Mouse (Mus musculus) c-Kit-positive CD71-positive TER-119-positive erythroid progenitor cells, embryonic 14.5 days (primary cell): Measurements from ENCODE around the gene Tenm4.

Experiments used
- DNase-seq: peaks from one replicate; pipeline ENCODE4 v3.0.0-alpha.2; 2013; ENCODE audit warnings: low spot score

Tenm4 gene

DNA sequence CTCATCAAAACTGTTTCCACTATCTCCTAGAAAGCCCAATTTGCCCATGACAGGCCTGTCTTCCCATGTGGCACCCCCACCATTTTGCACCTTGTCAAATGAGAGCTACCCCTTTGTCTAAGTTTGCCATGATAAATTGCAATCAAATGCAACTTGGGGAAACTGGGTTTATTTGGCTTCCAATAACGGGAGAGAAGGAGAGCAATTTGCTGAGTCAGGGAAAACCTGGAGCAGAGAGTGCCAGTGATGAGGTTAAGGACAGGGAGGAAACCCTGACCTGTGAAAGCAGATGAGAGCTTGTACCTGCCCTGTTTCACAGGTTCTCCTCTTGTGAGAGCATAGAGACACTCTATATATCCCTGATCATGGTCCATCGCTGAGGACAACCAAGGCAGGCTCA, 170.4 kb downstream of the Tenm4 start:
- DNase-seq = no peak

DNA sequence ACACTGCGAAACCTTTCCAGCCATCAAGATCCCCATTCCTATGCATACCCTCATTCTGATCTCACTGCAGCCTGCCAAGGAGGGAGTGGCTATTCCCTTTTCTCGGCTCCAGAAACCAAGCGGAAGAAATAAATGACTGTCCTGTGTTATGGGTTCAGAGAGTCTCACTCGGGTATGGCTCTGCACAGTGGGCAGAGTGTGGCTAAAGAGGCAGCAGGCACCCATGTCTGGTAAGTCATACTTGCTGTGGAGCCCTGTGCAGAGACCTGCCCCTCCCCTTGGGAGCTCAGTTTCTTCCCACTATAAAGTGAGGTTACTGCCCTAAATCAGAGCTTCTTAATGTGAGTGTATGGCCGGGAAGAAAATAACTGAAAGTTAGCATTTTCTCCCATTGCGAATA, 171.9 kb downstream of the Tenm4 start:
- DNase-seq = no peak

DNA sequence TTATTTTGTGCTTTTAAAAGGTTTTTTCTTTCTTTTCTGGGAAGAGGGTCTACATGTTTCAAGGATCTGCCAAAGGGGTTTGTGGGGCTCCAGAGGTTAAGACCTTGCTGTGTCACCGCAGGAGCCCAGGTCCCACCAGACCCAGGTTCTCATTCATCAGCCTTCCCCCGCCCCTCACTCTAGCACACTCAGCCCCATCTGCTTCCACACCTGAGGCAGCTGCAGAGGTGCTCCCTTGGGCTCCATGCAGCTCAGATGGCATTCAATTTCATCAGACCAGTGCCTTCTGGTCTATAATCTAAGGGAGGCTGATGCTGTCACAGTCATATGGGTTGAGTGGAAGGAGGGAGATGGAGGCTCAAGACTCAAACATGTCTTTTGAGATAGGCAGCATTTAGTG, 172.6 kb downstream of the Tenm4 start:
- no peak for DNase-seq

DNA sequence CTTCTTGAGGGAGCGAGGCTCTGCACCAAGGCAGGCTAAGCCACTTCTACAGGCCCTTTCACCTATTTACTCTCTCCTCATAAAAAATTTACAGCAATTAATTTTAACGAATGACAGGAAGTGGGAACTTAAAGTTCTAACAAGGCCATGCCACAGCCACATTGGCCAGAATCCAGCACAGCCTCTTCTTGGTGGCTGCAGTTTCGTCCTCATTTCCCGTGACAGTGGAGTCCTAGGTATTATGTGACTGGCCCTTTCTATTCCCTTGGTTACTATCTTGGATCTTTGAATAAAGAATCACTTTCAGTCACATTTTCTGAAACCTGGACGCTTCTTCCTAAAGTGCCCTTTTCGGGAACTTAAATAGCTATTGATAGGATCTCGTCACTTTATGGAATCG, 181.6 kb downstream of the Tenm4 start:
- no peak for DNase-seq

DNA sequence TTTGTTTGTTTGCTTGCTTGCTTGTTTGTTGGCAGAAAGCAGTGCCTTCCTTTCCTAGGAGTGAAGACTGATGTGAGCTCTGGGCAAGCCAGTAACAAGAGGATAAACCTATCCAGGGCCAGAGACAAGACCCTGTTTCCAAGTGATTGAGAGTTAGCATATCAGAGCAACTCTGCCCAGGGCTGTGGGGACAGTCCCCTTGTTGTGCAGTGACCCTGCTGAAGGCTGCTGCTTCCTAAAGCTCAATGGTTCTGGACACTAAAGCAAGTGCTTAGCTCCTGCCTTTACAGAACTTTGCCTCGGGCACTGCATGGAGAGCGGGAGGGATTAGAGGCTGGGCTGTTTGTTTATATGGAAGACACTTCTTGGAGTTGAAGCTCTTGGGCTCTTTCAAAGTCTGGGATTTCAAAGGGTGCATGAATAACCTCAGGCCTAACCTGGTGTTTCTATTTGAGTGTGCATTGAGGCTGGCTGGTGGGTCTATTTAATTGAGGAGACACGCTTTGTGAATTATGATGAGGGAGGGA, 185.3 kb downstream of the Tenm4 start:
- no peak for DNase-seq

DNA sequence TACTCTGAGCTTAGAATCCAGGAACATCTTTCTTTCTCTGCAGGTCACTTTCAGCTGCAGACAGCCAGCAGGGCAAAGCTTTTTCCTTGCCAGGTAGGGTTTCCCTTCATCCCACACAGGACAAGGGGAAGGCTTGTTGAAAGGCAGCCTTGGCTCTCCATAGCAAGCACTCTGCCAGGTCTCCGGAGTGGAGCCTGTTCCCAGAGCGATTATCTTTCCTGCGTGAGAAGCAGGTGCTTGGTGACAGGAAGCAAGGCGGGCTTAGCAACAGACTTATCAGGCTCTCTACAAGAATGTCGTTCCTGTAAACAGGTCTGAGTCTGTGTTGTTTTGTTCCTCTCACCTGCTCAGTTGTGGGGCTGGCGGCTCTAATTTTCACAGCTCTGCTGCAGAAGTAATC, 186.5 kb downstream of the Tenm4 start:
- DNase-seq = no peak

DNA sequence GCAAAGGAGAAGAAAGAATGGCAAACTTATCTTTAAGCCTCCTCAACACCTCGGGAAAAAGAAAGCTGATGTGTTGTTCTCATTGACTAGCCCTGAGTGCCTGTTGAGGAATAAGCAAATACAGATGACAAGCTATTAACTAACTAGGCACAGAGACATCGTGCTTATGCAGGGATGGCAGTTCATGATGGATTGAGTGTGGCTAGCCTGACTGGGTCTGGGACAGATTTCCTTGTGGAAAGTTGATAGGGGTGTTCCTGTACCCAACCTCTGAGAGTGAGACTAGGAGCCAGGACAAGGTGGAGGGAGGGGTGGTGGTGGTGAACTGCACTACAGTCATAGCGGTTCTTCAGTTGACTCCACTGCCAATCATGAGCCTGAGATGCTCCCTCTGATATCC, 192.3 kb downstream of the Tenm4 start:
- no peak for DNase-seq

DNA sequence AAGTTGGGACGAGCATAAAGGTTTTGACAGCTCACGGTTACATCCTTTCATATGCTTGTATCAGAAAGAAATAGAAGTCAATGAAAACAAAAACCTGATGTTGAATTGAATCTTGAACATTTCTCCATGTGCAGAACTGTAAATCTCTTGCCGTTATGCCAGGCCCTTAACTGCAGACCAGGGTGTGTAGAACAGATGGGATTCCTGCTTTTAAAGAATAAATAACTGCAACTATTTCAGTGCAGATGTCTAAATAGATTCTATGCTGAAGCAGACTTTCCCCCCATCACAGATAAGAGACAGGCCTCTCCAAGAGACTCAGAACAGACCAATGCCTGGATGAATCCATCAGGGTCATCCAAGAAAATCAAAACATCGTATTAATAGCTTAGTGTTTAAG, 198.9 kb downstream of the Tenm4 start:
- no peak for DNase-seq

DNA sequence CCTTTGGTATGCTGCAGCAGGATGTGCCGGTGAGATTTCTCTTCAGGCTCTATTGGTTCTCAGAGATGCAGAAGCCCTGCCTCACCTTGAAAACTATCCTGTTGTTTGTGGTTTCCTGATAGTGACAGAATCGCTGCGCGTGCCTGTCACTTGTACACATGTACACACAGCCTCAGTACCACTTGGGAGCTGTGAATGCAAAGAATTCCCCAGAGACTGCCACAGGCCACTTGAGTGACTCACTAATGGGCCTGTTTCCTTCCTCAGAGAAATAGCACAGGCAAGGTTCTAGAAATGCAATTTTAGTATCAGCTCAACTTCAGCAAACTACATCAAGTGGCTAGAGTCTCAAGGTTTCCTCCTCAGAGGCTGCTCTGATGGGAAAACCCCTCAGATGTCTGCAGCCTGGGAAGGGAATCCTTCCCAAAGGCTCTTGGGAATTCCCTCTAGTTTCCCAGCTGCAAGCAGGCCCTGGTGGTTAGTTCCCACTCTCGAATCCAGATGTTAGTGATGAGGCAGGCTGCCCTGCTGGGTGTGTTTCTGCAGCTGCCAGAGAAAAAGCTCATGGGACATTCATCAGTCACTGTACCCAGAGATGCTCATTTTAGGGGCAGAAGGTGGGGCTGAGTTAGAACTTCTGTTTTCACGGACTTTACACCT, 203.1 kb downstream of the Tenm4 start:
- DNase-seq = no peak

DNA sequence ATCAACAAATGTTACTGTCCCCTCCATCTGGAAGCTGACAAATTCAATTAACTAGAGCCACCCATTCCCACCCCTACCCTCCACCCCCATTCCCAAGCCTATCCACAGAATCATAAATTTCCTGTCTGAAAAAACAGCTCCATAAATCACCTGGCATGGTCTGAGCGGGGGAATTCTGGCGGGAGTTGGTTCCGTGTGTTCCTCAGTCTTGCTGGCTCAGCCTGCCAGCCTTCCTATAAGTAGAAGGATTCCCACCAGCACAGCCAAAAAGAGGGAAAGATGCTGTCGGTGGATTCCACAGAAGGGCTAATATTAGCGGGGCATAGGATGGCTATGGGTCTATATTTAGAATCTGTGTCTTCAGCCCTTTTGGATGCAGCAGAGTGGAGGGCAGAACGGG, 204.5 kb downstream of the Tenm4 start:
- no peak for DNase-seq

DNA sequence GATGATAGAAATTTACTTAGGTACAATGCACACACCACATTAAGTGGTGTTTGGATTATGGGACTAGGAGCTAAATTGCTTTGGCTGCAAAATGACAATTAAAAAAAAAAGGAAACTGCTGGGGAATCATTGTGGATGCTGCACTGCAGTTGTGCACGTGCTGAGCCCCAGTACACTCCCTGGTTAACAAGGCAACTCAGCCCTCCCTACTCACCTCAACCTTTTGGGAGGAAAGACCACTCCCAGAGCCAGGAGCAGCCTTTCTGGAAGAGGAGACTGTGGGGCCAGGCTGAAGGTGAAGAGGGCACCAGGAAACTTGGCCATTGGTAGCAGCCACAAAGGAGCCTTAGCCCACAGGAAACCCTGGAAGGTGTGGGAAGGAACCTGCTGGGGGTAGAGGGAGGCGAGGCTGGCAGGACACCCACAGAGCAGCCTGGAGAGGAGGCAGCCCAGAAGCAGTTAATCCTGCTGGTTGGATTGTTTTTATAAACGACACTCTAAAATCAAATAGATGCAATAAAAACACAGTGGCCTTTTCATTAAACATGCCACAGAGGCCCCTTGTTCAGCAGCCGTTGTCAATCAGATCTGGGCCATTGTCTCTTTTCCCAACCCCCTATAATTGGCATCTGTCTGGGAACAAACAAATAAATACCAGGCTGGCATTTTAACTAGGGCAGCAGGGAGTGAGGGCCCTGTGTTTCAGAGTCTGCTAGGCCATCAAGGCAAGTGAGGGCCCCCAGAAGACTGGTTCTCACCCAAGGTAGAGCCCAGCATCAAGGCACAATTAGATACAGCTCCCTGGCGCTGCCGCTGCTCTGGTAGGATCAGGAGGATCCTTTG, 212.9 kb downstream of the Tenm4 start:
- no peak for DNase-seq

DNA sequence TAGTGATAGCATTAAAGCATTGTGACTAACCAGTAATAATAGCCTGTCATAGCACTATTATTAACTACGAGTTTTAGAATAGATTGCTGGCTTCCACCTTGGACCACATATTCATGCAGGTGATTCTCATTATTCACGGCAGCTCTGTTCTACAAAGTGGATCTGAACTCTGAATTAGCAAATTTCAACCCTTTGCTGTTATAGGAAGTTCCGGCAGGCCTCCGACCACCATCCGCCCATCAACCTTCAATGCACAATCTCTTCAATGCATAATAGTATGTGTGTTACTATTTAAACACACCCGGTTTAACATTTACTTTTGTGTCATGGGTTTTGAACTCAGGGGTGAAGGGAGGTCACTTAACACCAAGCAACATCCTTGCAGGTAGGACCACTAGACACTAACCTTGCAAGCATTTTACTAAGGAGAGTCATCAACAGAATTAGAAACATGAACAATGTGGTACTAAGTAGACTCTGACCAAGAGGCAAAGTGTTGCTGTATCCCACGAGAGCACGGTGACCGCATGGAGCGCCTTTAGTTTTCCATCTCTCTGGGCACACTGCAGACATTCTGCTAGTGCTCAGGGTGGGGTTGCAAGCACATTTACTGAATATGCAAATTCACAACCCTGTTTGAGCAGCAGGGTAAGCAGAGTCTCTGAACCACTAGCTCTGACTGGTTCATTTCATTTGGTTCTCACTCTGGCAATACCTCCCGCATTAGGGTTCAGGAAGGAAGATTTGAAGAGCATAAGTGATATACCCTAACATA, 213.9 kb downstream of the Tenm4 start:
- DNase-seq = no peak

DNA sequence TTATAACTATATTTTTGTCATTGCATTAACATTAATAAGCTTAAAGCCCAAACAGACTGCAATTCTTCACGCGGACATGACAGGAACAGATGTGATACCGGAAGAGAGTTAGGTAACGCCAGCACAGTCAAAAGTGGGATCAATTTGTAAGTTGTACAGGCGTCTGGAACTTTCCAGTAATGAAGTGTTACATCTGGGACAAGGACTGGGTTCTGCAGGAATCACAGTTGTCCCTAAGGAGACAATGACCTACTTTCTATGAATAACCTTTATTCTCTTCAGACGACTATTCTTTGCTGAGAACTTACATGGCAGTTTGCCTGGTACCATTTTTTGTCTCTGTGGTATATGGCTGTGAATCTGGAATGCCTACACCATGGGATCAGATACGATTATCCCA, 214.8 kb downstream of the Tenm4 start:
- no peak for DNase-seq

DNA sequence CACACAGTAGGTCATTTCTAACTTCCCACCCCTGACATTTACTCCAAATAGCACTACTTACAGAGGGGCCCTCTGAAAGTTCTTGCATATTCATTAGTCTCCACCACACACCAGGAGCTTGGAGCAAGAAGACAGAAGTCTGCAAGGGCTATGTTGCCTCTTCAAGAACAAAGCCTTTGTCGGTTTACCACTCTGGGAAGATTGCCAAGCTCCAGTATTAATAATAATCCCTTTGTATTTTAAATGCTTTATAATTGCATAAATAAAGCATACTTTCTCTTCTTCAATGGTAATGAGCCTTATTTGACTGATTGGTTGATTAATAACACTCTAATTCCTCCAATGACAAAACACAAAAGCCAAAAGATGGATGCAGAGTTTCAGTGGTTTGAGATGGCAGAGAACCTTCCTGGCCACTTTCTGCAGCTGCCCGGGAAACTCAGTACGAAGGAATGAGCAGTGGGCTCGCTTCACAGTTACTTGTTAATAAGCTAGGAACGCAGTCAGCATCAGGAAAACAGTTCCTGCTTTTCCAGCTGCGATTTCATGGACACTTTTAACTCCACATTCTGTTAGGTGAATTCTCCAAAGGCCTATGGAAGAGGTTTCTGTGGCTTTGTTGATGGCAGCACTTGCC, 219.1 kb downstream of the Tenm4 start:
- DNase-seq = no peak

DNA sequence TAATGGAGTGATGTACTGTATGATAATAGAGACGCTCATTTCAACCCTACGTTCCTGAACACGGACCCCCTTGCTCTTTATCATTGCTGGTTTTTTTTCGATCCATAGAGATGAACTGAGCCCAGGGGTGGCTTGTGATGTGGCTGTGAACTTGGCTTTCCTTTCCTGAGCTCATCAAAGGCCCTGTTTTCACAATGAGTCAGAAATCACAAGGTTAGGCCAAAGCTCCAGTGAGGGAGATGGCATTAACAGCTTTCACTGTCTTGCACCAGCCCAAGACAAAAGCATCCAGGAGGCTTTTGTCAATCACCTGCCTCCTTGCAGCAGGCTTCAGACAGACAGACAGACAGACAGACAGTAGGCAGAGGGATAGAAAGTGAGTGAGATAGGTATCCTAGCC, 219.8 kb downstream of the Tenm4 start:
- no peak for DNase-seq

DNA sequence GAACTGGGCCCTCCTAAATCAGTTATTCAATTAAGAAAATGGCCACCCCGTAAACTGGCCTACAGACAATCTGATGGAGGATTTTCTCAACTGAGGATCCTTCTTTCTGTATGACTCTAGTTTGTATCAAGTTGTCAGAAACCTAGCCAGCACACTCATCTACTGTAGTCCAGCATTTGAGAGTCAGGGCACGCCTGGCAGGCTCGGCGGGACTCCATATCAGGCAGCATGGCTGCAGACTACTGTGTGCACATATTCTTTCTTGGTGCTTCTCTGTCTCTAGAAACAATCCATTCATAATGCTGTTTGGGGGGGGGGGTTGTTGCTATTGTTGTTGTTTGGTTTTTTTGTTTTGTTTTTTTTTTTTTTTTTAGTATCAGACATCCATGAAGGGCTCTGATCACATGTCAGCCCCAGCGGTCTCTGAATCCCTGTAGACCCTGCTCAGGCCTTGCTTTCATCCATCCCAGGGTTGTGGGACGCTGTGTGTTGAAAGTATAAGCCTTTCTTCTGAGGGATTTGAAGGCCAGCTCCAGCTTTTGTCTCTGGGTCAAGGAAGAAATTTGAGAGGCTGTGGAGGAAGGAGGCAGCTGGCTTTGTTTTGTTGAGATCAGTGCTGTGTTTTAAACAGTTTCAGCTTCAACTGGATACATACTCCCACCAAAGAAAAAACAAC, 220.9 kb downstream of the Tenm4 start:
- DNase-seq = no peak

DNA sequence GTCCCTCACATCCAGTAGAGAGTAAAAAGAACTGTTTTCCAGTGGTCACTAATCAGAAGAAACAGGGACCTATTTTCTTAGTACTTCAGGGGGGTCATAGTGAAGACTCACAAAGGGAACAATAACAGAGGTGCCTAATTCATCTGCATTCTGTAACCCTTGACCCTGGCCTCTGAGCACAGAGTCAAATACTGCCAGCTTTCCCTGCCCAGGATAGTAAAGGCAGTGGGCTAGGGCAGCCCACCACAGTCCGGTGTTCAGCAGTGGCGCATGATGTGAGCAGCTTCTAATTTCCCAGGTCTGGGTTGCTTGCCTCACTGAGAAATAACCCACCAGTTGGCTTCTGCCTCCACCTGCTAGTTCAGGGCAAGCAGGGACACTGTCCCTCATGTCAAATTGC, 221.6 kb downstream of the Tenm4 start:
- DNase-seq = no peak

DNA sequence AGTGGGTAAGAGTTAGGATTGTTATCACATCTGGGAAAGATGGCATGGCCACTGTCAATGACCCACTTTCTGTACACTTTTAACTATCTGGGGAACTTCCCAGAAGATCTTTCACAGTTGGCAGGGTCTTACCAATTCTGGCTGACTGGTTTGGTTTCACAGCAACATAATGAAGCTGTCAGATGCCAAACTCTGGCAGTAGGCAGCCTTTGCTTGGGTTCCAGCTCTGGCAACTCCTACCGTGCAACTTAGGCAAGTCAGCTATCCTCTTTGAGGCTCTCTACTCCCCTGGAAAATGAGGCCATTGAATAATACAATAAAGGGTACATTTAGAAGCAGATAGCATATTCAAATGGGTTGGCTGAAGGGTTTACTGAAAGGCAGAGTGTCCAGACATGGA, 226.9 kb downstream of the Tenm4 start:
- no peak for DNase-seq

DNA sequence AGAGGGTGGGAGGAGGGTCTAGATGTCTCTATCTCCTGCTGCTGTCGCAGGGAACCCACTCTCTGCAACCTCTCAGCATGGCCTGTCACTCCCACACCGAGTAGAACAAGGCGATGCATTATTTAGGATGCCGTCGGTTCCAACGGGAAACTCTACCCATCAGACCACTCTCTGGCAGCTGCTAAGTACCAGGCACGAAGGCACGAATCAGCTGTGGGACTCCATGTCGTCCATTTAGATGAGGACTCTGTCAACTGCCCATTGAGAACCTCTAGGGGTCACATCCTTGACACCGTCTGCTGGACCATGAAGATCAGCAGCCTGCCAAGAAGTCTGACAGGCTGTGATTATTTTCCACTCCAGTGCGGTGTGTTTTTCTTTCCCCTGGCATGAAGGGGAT, 229.4 kb downstream of the Tenm4 start:
- DNase-seq = no peak

DNA sequence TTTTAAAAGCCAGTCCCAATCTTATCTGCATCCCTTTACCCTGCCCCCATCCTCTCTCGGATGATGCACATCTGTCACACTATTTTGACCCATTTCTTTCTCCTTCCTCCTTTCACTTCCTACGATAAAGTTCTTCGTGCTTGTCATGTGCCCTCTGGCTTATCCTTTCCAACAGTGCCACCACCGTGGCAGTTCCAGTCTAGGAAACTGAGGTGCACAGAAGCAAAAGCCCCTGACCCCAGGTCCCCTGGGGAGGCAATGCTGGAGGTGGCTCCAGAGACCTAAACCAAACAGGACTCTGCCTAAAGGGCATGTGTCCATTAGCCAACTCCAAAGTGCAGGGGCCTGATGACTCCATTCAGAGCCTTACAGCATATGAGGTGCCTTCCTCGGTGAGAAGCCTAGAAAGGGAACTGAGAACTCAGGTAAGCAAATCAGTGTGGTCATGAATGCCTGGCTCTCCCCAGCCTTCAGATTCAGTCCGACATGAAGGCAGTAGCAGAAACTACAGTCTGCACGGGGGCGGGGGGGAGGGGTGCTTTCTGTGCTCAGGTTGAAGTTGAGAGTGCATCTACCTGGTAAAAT, 235.7 kb downstream of the Tenm4 start:
- no peak for DNase-seq

DNA sequence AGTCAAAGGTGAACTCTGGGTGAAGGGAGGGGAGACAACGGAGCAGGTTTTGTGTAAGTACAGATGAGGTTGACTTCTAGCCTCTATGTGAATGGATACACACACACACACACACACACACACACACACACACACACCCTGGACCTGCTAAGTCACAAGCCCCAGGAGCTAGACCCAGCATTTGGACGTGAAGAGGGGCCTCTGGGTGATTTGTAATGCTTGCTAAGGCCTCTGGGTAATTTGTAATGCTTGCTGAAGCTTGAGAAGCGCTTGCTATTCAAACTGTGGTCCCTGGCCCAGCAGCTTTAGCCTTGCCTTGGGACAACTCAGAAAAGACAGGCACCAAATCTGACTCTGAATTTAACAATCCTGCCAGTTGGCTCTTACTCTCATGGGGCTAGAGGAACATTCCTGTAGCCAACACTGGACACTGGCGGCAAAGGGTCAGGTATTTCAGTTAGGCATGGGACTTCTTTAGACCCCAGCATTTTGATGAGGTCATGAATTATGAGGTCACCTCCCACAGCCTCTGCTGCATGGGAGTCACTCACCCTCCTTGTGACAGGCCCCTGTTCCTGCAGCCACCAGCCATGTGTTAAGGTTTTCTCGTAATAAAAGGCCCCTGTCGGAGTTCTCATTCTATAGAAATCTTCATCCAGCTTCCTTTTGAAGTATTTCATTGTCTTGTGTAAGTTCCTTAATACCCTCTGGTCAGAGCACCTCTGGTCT, 237.3 kb downstream of the Tenm4 start:
- no peak for DNase-seq
